Mouse (Mus musculus) ZHBTc4 (cell line): ENCODE results near the gene Ptbp1.
A peak's percentile ranks its signal among the peaks of the same experiment; 100 is the strongest.

ENCODE experiments used
- DNase-seq: peaks from one replicate; pipeline ENCODE4 v3.0.0-alpha.2; 2011; ENCODE audit warnings: low read depth, low spot score

Ptbp1 gene

GRCm38 (mm10) chr10:79858416-79859074 lies 4.3 kb downstream of the Ptbp1 start:
- DNase-seq, result no peak

- DNase-seq, result no peak
Measured at GRCm38 (mm10) chr10:79859116-79859515, 4.9 kb downstream of the Ptbp1 start.

GRCm38 (mm10) chr10:79860079-79860911 lies 6.1 kb downstream of the Ptbp1 start:
- DNase-seq, result no peak

- DNase-seq, result peak; percentile 91
Measured at GRCm38 (mm10) chr10:79861230-79862048, 7.2 kb downstream of the Ptbp1 start.

- no peak for DNase-seq
Measured at GRCm38 (mm10) chr10:79862049-79862788, 8.0 kb downstream of the Ptbp1 start.

- no peak for DNase-seq
Measured at GRCm38 (mm10) chr10:79862925-79863324, 8.7 kb downstream of the Ptbp1 start.

GRCm38 (mm10) chr10:79864351-79865188 lies 10.3 kb downstream of the Ptbp1 start:
- no peak for DNase-seq

- DNase-seq, result no peak
Measured at GRCm38 (mm10) chr10:79865189-79865601, 11.0 kb downstream of the Ptbp1 start.

- peak; percentile 48 for DNase-seq
Measured at GRCm38 (mm10) chr10:79865801-79866295, 11.6 kb downstream of the Ptbp1 start.

- DNase-seq, result no peak
Measured at GRCm38 (mm10) chr10:79866601-79867000, 12.4 kb downstream of the Ptbp1 start.

GRCm38 (mm10) chr10:79871845-79872244 lies 17.6 kb downstream of the Ptbp1 start:
- DNase-seq, result no peak

- DNase-seq, result no peak
Measured at GRCm38 (mm10) chr10:79872862-79873261, 18.6 kb downstream of the Ptbp1 start.

- DNase-seq, result no peak
Measured at GRCm38 (mm10) chr10:79873313-79873712, 19.1 kb downstream of the Ptbp1 start.

GRCm38 (mm10) chr10:79873715-79874289 lies 19.6 kb downstream of the Ptbp1 start:
- no peak for DNase-seq

- peak; percentile 61 for DNase-seq
Measured at GRCm38 (mm10) chr10:79874290-79874862, 20.1 kb downstream of the Ptbp1 start, which contains the start of the genes Prtn3 and Plppr3. Gene Prtn3, plus strand, starts transcription at chr10:79874476. Gene Plppr3, minus strand, starts transcription at chr10:79874634.

- no peak for DNase-seq
Measured at GRCm38 (mm10) chr10:79877174-79877573, 22.9 kb downstream of the Ptbp1 start.

- DNase-seq, result no peak
Measured at GRCm38 (mm10) chr10:79877757-79878156, 23.5 kb downstream of the Ptbp1 start.

- DNase-seq, result no peak
Measured at GRCm38 (mm10) chr10:79879527-79879926, 25.3 kb downstream of the Ptbp1 start.

GRCm38 (mm10) chr10:79880721-79881120 lies 26.5 kb downstream of the Ptbp1 start:
- no peak for DNase-seq
